Mouse (Mus musculus) myocyte (in vitro differentiated cells): ENCODE data around the gene Bag1.

Experiments used
- CEBPB ChIP-seq: IDR thresholded peaks from 2 replicates; pipeline ENCODE4 v1.6.1; 2011; ENCODE audit warnings: mild to moderate bottlenecking, moderate library complexity; ENCODE audit not compliant: poor library complexity, insufficient read depth, severe bottlenecking
- E2F4 ChIP-seq: IDR thresholded peaks from one replicate; pipeline ENCODE4 v1.6.1; 2011; ENCODE audit warnings: mild to moderate bottlenecking, control low read depth, moderate library complexity; ENCODE audit not compliant: insufficient read depth
- MAX ChIP-seq: IDR thresholded peaks from one replicate; pipeline ENCODE4 v1.6.1; 2011; ENCODE audit warnings: low read depth, mild to moderate bottlenecking, control low read depth
- MYOD1 ChIP-seq, 3 experiments: IDR thresholded peaks; one replicate each; pipeline ENCODE4 v1.6.1; 2011; ENCODE audit warnings: control low read depth in 2 of 3, low read depth in 2 of 3, mild to moderate bottlenecking in 2 of 3, moderate library complexity in 1 of 3; ENCODE audit not compliant: insufficient read length in 2 of 3, control insufficient read depth in 1 of 3
- MYOG ChIP-seq, 3 experiments: IDR thresholded peaks; one replicate each; pipeline ENCODE4 v1.6.1; 2011; ENCODE audit warnings: control low read depth in 2 of 3, low read depth in 2 of 3, mild to moderate bottlenecking in 2 of 3; ENCODE audit not compliant: insufficient read length in 2 of 3, control insufficient read depth in 1 of 3, insufficient read depth in 1 of 3
- POLR2A ChIP-seq: IDR thresholded peaks from one replicate; pipeline ENCODE4 v1.6.1; 2011; ENCODE audit warnings: low read depth, mild to moderate bottlenecking, control low read depth, moderate library complexity; ENCODE audit not compliant: insufficient read length
- POLR2AphosphoS2 ChIP-seq: IDR thresholded peaks from one replicate; pipeline ENCODE4 v1.6.1; 2011; ENCODE audit warnings: low read depth, control low read depth; ENCODE audit not compliant: insufficient read length
- REST ChIP-seq: IDR thresholded peaks from one replicate; pipeline ENCODE4 v1.6.1; 2011; ENCODE audit warnings: mild to moderate bottlenecking, control low read depth, moderate library complexity; ENCODE audit not compliant: insufficient read depth, insufficient read length
- SRF ChIP-seq: IDR thresholded peaks from one replicate; pipeline ENCODE4 v1.6.1; 2011; ENCODE audit warnings: low read depth; ENCODE audit not compliant: control insufficient read depth, insufficient read length
- TCF12 ChIP-seq: IDR thresholded peaks from one replicate; pipeline ENCODE4 v1.6.1; 2011; ENCODE audit warnings: mild to moderate bottlenecking, control low read depth; ENCODE audit not compliant: poor library complexity, insufficient read depth, severe bottlenecking
- TCF3 ChIP-seq: IDR thresholded peaks from one replicate; pipeline ENCODE4 v1.6.1; 2011; ENCODE audit warnings: low read depth, control low read depth; ENCODE audit not compliant: insufficient read length
- USF1 ChIP-seq: IDR thresholded peaks from one replicate; pipeline ENCODE4 v1.6.1; 2011; ENCODE audit warnings: low read depth, mild to moderate bottlenecking, control low read depth, moderate library complexity

DNA sequence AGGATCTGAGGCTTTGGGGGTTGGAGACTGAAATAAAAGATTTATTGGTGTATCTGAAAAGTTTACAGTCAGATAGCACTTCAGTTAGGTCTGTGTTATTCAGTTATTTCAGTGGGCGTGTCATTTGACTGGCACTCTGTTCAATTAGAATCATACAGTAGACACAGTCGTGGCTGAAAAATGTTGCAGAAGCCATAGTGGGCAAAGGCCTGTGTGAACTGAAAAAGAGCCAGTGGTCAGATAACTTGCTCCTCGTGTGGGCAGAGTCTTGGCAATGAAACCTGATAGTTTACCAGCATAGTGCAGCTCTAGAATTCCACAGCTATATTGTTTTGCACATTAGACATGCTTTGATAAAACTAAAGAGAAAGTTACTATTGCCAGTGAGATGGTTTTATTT is 34.4 kb upstream of the Bag1 start:
- TF ChIP-seq USF1, result no peak
- TF ChIP-seq POLR2A, result no peak
- no peak for TF ChIP-seq REST
- TF ChIP-seq MYOG (IDR thresholded peaks at IDR 0.05; ENCODE audit: control insufficient read depth in 1 of 3, insufficient read depth in 1 of 3, insufficient read length in 2 of 3, low read depth in 2 of 3), result no peak
- TF ChIP-seq CEBPB, result no peak
- no peak for TF ChIP-seq TCF12
- TF ChIP-seq E2F4, result no peak
- no peak for TF ChIP-seq MYOD1 (IDR thresholded peaks at IDR 0.05; ENCODE audit: control insufficient read depth in 1 of 3, insufficient read length in 2 of 3, low read depth in 2 of 3)
- TF ChIP-seq POLR2AphosphoS2, result no peak
- no peak for TF ChIP-seq MAX
- TF ChIP-seq TCF3, result no peak
- no peak for TF ChIP-seq SRF
